Mouse (Mus musculus) monocyte, adult 5-6 weeks (primary cell): Measurements from ENCODE around the gene Tmem151b. TPM values are rescaled to one million over a fixed set of nuclear protein-coding genes. Genes with fewer than 3 reads are reported as not detected.
A peak's percentile ranks its signal among the peaks of the same experiment; 100 is the strongest.

ENCODE experiments used
- ATAC-seq: fragments of 153-309, 156-312 bp; replicated peaks from 2 replicates; pipeline ENCODE4 v1.8.0; 2017; ENCODE audit warnings: mild to moderate bottlenecking; ENCODE audit not compliant: low TSS enrichment, insufficient number of reproducible peaks, severe bottlenecking, poor library complexity, low FRiP score
- total RNA-seq: library from RNA; stranded (forward); fragments of 200-1000, 200-491, 200-594 nt; gene quantifications from 3 replicates; pipeline ENCODE4 v1.2.3, GENCODE M21; 2017

The Tmem151b gene
- total RNA-seq, 1 experiment from 2014 or later: not detected

GRCm38 (mm10) chr17:45568990-45569389 is 19.5 kb upstream of the Tmem151b start:
- ATAC-seq: no peak

- no peak for ATAC-seq
Observed at GRCm38 (mm10) chr17:45567162-45567601, 17.7 kb upstream of the Tmem151b start.

GRCm38 (mm10) chr17:45566360-45567161 is 17.1 kb upstream of the Tmem151b start:
- no peak for ATAC-seq

- ATAC-seq: no peak
Observed at GRCm38 (mm10) chr17:45566031-45566359, 16.5 kb upstream of the Tmem151b start.

GRCm38 (mm10) chr17:45565103-45565502 is 15.6 kb upstream of the Tmem151b start:
- ATAC-seq: no peak

- ATAC-seq: no peak
Observed at GRCm38 (mm10) chr17:45564531-45565084, 15.1 kb upstream of the Tmem151b start.

- peak; percentile 70 for ATAC-seq
Observed at GRCm38 (mm10) chr17:45563655-45564530, 14.4 kb upstream of the Tmem151b start, which contains the start of gene Slc35b2. Gene Slc35b2 (plus strand): TSS chr17:45563874.

GRCm38 (mm10) chr17:45563216-45563615 is 13.7 kb upstream of the Tmem151b start:
- peak; percentile 28; the same call in 1 of the 2 replicates for ATAC-seq

GRCm38 (mm10) chr17:45559732-45560525 is 10.5 kb upstream of the Tmem151b start:
- ATAC-seq: no peak

- no peak for ATAC-seq
Observed at GRCm38 (mm10) chr17:45557998-45558862, 8.8 kb upstream of the Tmem151b start.

- ATAC-seq: no peak
Observed at GRCm38 (mm10) chr17:45557246-45557824, 7.9 kb upstream of the Tmem151b start.

- ATAC-seq: 0 out of 2 replicates have a peak, but pooled peaks have one; percentile 16
Observed at GRCm38 (mm10) chr17:45556514-45557245, 7.2 kb upstream of the Tmem151b start.

GRCm38 (mm10) chr17:45556107-45556489 is 6.6 kb upstream of the Tmem151b start:
- no peak for ATAC-seq

GRCm38 (mm10) chr17:45555452-45556106 is 6.1 kb upstream of the Tmem151b start, which contains the start of gene Nfkbie:
Gene Nfkbie (plus strand): TSS chr17:45555703.
- ATAC-seq: peak; percentile 69

- no peak for ATAC-seq
Observed at GRCm38 (mm10) chr17:45554420-45554819, 4.9 kb upstream of the Tmem151b start.

GRCm38 (mm10) chr17:45553065-45553464 is 3.6 kb upstream of the Tmem151b start:
- ATAC-seq: no peak
